Mouse (Mus musculus) fat pad, adult 2 months (tissue): ENCODE data around the gene Cacna1c.

Experiments
- DNase-seq: peaks from one replicate; pipeline ENCODE4 v3.0.0-alpha.2; 2011; ENCODE audit warnings: low read depth, low spot score; ENCODE audit errors: extremely low read depth

Gene Cacna1c

DNA sequence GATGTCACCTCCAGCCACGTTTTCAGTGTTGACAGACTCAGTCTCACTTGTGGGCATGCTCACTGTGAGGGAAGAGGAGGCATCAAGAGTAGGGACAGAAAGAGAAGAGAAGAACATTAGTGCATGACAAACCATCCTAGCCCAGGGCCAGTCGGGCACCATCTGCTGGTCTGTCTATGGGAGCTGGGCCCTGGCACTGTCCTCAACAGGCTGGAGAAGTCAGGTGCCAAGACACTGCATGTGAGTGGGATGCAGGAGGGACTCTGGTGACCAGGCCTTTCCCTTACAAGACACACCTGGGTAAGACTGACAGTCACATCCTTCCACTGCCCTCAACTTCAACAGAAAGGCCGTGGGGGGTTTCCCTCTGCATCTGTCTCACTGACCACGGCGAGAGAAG lies 482.9 kb downstream of the Cacna1c start:
- no peak for DNase-seq

DNA sequence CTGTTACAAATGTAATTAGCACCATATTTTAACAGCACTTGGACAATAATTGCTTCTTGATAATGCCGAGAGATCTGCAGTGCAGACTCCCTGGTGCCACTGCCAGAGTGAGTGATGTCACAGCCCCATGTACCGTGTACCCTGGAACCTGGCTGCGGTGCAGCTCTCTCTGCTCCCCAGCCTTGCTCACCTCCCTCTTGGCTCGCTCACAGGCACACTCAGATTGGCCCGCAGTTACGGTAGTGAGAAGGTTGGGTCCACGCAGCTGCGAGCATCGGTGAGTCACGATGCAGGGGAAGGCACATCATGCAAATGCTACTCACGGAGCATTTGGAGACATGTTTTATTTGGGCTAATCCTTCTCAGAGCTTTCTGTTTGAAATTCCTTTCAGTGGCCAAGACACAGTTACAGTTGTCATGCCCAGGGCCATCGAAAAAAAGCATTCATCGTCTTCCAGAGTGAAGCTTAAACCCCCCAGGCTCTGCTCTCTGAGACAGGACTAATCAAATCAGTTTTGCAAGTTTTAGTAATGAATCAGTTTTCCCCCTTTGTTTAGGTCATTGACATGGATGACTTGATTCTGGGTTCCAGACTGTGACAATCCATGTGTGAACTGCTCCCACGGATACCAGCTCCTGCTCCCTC lies 484.4 kb downstream of the Cacna1c start:
- DNase-seq = no peak

- no peak for DNase-seq
Observed at GRCm38 (mm10) chr6:118707066-118707465, 489.2 kb downstream of the Cacna1c start.

- no peak for DNase-seq
Observed at GRCm38 (mm10) chr6:118705840-118706239, 490.4 kb downstream of the Cacna1c start.

DNA sequence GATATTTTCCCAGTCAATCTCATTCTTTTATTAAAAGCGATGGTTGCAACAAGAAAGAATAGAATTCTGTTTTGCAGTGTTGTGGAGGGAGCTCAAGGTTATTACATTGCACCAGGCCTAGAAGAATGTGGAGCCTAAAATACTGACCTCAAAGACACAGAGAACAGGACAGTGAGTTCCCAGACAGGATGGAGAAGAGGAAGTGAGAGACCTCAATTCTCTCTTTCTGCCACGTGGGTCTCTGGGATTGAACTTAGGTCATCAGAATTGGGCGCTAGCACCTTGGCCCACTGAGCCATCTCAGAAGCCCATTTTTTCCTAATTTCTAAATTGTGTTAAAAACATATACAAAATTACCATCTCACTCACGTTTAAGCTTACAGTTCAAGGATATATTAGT lies 501.6 kb downstream of the Cacna1c start:
- no peak for DNase-seq

DNA sequence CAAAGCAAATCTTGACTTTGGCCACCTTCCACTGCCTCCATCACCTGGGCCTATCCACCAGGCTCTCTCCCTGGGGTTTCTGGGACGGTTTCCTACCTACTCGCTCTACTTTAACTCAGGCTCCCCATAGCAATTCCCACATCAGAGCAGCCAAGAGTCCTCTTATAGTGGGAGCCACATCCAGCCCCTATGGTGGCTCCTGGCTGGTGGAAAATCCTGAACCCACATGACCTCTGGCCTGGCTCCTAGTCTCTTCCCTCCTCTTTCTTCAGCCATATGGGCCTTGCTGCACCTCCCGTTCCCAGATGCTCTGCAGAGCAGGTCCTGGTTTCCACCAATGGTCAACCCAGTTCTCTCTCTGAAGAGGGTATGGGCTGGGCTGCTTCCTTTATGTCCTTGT lies 506.8 kb downstream of the Cacna1c start:
- DNase-seq = no peak

- no peak for DNase-seq
Observed at GRCm38 (mm10) chr6:118688856-118689255, 507.4 kb downstream of the Cacna1c start.

DNA sequence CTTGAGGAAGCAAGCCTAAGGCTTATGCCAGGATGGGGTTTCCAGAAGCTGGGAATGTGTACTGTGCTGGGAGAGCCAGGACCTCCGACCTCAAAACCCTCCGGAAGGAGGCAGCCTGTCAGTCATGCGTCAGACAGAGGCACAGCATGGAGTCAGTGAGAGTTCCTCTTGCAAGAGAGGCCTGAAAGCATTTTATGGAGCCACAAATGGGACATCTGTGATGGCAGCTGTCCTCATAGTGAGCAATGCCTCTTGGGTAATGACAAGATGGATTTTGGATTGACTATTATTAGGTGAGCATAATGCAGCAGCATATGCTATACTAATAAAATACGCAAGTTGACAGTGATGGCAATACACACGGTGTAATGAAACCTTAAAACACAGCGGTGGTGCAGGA lies 515.4 kb downstream of the Cacna1c start:
- no peak for DNase-seq

- DNase-seq = no peak
Observed at GRCm38 (mm10) chr6:118678031-118678430, 518.2 kb downstream of the Cacna1c start.

DNA sequence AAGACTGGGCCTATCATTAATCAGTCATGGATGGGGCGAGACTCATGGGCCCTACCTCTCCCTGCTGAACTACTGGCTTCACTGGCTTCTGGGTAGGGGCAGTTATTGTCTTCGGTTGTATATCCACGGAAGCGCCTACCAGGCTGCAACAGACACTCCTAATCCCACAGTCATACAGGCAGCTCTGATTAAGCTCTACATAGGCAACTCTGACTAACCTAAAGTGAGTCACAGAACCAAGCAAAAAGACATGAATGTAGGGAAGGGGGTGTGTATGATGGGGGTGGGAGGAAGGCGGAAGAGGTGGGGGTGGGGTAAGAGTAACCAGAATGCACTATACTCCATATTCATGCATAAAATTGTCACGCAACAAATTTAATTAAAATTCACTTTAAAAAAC lies 518.9 kb downstream of the Cacna1c start:
- DNase-seq = no peak

DNA sequence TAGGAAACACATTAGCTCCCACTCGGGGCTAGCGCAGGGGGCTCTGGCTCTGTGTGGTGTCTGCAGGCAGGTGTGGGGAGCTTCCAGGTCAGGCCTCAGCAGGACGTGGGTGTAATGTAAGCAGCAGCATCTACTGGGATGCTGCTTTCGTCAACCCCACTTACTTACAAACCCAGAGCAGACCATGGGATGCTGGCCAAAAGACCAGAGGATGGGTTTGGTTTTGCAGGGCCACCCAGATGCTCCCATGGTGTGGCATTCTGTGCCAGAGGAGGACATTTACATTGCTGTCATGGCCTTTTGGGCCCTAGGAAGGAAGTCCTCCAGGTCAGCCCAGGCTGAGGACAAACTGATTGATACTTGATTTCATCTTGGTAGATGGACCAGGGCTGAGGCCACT lies 521.4 kb downstream of the Cacna1c start:
- DNase-seq = no peak

DNA sequence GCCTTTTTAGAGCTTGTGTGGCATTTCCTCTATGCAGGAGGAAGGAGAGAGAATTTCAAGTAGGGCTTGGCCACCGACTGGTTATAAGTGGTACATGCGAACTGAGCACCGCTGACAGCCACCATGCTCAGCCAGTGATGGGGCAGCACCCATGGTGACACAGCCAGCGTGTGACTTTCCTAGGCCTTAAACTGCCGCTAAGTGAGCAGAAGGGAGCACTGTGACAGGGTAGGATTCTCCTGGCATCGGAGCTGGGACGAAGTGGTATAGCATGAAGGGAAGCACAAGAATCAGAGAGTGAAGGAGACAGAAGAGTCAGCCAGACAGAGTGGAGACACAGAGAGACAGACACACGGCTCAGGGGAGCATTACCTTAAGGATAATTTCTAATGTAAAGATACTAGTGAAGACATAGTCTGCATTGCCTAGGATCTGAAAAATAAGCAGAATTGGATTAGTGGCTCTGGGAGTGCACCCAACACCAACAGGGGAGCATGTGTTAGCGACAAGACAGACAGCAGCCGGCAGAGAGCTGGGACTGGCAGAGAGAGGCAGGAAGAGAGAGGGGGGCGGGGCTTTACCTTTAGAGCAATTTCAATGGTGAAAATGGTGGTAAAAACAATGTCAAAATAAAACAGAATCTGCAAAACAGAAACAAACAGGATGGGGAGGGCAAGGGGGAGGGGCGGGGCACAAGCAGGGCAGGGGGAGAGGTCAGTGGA lies 522.1 kb downstream of the Cacna1c start:
- DNase-seq = no peak

- no peak for DNase-seq
Observed at GRCm38 (mm10) chr6:118653331-118653730, 542.9 kb downstream of the Cacna1c start.

DNA sequence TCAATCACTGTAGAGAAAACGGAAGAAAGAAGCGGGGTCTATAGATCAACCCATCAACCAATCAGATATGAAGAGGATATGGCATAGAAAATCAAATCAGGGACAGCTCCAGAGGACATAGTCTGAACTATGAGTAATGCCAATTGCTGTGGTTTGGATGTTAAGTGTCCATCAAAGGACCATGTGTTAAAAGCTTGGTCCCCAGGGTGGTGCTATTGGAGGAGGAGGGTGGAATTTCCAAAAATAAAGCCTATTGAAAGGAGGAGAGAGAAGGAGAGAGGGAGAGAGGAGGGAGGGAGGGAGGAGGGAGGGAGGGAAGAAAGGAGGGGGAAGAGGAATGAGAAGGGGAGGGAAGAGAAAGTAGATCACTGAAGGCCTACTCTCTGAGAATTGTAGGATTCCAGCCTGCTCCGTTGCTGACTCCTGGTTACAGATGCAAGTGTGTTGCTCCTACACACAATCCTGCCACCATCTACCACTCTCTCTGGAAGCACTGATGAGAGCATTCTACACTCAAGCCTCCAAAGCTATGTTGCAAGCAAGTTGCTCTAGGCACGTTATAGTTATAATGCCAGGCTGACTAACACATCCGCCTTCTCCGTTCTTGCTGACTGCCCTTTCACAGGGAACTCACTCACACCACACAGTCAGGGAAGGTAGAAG lies 547.0 kb downstream of the Cacna1c start:
- DNase-seq = no peak

DNA sequence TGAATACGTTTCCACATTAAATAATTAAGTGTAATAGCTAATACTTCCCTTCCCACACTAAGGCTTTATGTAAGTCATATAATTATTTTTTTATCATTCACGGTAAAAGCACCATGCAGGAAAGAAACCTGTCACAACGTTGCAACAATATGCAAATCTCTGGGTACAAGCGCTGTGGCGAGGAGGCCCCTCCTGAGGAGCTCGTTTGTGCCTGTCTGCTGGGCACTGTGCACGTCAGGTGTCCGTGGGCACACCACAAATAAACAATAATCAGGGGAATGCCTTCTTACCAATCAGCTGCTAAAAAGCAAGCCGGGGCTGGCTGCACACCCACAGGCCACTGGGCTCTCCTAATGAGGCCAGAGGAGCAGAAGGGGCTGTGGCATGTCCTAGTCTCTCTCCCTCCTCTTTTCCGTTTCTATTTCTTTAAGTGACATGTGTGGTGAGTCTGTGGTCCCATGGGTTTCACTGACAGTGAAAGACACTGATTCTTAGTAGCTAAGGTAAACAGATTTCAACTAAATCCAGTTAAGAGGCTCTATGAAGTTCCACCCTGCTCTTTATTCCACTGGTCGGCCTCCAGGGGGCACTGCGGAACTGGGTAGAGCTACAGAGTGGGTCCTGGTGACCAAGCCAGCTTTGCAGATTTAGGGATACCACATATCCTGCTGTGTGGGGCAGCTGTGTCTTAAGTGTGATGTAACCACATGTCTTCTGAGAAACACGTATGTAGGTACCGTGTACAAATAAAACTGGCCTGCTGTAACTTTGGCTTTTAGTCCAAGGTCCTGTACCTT lies 549.8 kb downstream of the Cacna1c start:
- DNase-seq = no peak

DNA sequence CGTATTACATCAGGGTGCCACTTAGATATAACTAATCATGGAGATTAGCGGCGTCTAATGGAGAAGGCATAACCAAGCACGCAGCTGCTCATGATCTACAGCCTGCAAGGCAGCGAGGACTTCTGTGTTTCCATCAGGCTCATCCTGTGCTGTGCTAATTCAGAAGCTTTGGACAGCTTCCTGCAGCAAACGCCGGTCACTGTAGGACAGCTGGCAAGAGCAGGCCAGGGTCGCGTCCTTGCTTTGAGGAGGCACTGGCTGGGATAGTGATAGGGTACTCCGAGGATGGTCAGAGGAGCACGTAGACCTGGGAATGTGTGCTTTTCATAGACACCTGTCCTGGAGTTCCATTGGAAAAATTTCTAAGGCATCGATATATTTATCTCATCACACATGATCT lies 551.4 kb downstream of the Cacna1c start:
- no peak for DNase-seq

DNA sequence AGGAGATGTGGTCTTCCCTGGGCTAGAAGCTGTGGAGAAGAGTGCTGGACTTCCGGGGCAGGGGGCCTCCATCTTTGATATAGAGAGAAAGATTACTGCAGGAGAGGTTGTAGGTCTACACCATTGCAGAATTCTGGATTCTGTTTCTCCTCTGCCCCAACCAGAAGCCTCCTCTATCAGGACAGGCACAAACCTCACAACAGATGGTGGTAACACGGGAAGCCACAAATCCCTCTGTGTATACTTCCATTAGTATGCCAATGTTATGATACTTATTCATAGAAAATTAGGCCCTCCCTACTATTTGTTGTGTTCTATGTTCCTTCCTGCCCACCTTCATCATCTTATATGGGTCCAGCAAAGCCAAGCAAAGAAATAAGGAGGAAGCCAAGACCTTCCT lies 552.7 kb downstream of the Cacna1c start:
- no peak for DNase-seq

GRCm38 (mm10) chr6:118641671-118642325 lies 554.4 kb downstream of the Cacna1c start:
- DNase-seq = no peak

- no peak for DNase-seq
Observed at GRCm38 (mm10) chr6:118639816-118640215, 556.4 kb downstream of the Cacna1c start.

- DNase-seq = no peak
Observed at GRCm38 (mm10) chr6:118638911-118639310, 557.3 kb downstream of the Cacna1c start.

GRCm38 (mm10) chr6:118632491-118632890 lies 563.7 kb downstream of the Cacna1c start:
- DNase-seq = no peak
